Mouse (Mus musculus) embryo, embryonic 11 days (tissue): ENCODE measurements around the gene Akr1b3.

Experiments used
- DNase-seq: peaks from one replicate; pipeline ENCODE4 v3.0.0-alpha.2; 2015

The Akr1b3 gene

GRCm38 (mm10) chr6:34318636-34319035, 1.4 kb upstream of the Akr1b3 start:
- DNase-seq: no peak

- DNase-seq: peak; percentile 8
Measured at GRCm38 (mm10) chr6:34318172-34318571, 894 bp upstream of the Akr1b3 start.

- no peak for DNase-seq
Measured at GRCm38 (mm10) chr6:34313921-34314320, 3.4 kb downstream of the Akr1b3 start.

GRCm38 (mm10) chr6:34313386-34313785, 3.9 kb downstream of the Akr1b3 start:
- DNase-seq: no peak

- no peak for DNase-seq
Measured at GRCm38 (mm10) chr6:34310023-34310595, 7.2 kb downstream of the Akr1b3 start.

- no peak for DNase-seq
Measured at GRCm38 (mm10) chr6:34309526-34309925, 7.8 kb downstream of the Akr1b3 start.

- no peak for DNase-seq
Measured at GRCm38 (mm10) chr6:34306797-34307196, 10.5 kb downstream of the Akr1b3 start.

GRCm38 (mm10) chr6:34304675-34305241, 12.5 kb downstream of the Akr1b3 start:
- no peak for DNase-seq

GRCm38 (mm10) chr6:34297055-34297454, 20.2 kb downstream of the Akr1b3 start:
- DNase-seq: no peak

GRCm38 (mm10) chr6:34295437-34295836, 21.8 kb downstream of the Akr1b3 start:
- DNase-seq: no peak

GRCm38 (mm10) chr6:34292882-34293487, 24.3 kb downstream of the Akr1b3 start:
- DNase-seq: peak; percentile 87

GRCm38 (mm10) chr6:34292196-34292881, 24.9 kb downstream of the Akr1b3 start:
- no peak for DNase-seq

- DNase-seq: no peak
Measured at GRCm38 (mm10) chr6:34290681-34291080, 26.6 kb downstream of the Akr1b3 start.

GRCm38 (mm10) chr6:34290091-34290490, 27.2 kb downstream of the Akr1b3 start:
- DNase-seq: no peak

- no peak for DNase-seq
Measured at GRCm38 (mm10) chr6:34288098-34288497, 29.2 kb downstream of the Akr1b3 start.

GRCm38 (mm10) chr6:34286841-34287240, 30.4 kb downstream of the Akr1b3 start:
- no peak for DNase-seq

- DNase-seq: no peak
Measured at GRCm38 (mm10) chr6:34278385-34278784, 38.9 kb downstream of the Akr1b3 start.

GRCm38 (mm10) chr6:34277665-34278064, 39.6 kb downstream of the Akr1b3 start:
- DNase-seq: peak; percentile 71

- no peak for DNase-seq
Measured at GRCm38 (mm10) chr6:34274346-34274745, 42.9 kb downstream of the Akr1b3 start.

GRCm38 (mm10) chr6:34273073-34273472, 44.2 kb downstream of the Akr1b3 start:
- no peak for DNase-seq

- DNase-seq: no peak
Measured at GRCm38 (mm10) chr6:34272462-34272861, 44.8 kb downstream of the Akr1b3 start.

GRCm38 (mm10) chr6:34270717-34271116, 46.6 kb downstream of the Akr1b3 start:
- DNase-seq: no peak

- DNase-seq: no peak
Measured at GRCm38 (mm10) chr6:34258546-34258945, 58.7 kb downstream of the Akr1b3 start.
